Mouse (Mus musculus) G1E (cell line): ENCODE results near the gene Slc1a1.

Experiments used
- CTCF ChIP-seq: IDR thresholded peaks from 2 replicates; pipeline ENCODE4 v1.5.1; 2012; ENCODE audit warnings: low read depth, low read length, inconsistent platforms, mixed read lengths
- GATA2 ChIP-seq: IDR thresholded peaks from 2 replicates; pipeline ENCODE4 v1.6.1; 2012; ENCODE audit warnings: low read depth, low read length, inconsistent platforms, borderline replicate concordance

GRCm38 (mm10) chr19:28806276-28806675, 28.6 kb upstream of the Slc1a1 start:
- TF ChIP-seq CTCF (no peak), GATA2 (no peak)
